Mouse (Mus musculus) layer of hippocampus, postnatal 10 days (tissue): ENCODE measurements around the gene Reck. TPM values are rescaled to one million over a fixed set of nuclear protein-coding genes. Genes with fewer than 3 reads are reported as not detected.

Source experiments
- DNase-seq, 2 experiments: peaks; one replicate each; pipeline ENCODE4 v3.0.0; 2021; ENCODE audit warnings: low spot score in 2 of 2
- long read RNA-seq: library from polyadenylated mRNA; stranded (forward); transcript quantifications from one replicate; pipeline ENCODE4 v2.0.0, GENCODE M21; 2023
- total RNA-seq, 2 experiments: library from RNA; stranded (reverse); gene quantifications; 2 replicates each; pipeline ENCODE4 v1.2.3; 2021

Gene Reck
- 1 to 10 TPM; 5.0 to 7.2 TPM for total RNA-seq
- long read RNA-seq, partial matches to known transcripts, result 0 of 1 reads
- long read RNA-seq, other reads (novel, unspliced or antisense), result 1 of 1 reads

DNA sequence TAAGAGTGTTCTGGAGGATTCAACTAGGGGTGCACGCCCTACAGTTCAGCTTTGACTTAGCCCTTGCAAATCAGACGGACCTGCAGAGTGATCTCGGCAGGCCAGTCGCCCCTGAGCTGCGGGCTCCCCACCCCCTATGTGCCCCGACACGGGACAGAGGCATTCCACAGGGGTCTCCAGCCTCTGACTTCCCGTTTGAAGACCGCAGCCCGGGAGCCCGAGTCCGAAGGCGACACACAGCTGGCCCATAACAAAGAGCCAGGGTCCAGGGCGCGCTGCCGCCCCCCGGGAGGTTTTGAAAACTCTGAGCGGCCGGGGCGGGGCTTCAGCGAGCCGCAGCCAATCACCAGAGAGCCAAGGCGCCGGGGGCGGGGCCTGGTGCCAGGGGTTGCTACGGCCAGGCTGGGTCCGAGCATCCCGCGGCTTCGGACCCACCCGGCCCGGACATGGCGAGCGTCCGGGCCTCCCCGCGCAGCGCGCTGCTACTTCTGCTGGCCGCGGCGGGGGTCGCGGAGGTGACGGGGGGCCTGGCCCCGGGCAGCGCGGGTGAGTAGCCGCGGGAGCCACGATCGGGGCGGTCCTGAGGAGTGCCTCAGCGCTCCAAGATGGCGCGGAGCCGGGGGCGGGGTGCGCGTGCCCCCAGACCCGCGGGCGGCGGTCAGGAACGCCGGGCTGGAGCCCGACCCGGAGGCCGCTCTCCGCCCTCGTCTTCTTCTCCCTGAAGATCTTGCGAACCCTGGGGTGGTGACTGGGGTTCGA, at the start of gene Reck:
Gene Reck (plus strand): TSS at position 371 of the 759 bp plus-strand sequence.
- DNase-seq, result peak; percentile 80 to 91

DNA sequence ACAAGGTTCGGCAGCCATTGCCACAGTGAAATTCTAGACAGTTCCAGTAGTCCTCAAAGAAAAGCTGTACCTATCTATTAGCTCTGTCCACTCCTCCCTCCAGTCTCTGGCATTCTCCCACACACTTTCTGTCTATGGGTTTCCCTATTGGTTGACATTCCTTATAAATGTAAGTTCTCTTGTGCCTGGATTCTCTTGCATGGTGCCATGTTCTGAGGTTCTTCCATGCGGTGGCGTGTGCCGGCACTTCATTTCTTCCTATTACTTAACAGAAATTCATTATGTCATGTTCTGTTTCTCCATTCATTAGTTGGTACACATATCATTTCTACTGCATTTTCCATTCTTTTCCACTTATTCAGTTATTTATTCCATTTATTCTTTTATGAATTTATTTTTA, 46.5 kb upstream of the Reck start:
- DNase-seq, result no peak

DNA sequence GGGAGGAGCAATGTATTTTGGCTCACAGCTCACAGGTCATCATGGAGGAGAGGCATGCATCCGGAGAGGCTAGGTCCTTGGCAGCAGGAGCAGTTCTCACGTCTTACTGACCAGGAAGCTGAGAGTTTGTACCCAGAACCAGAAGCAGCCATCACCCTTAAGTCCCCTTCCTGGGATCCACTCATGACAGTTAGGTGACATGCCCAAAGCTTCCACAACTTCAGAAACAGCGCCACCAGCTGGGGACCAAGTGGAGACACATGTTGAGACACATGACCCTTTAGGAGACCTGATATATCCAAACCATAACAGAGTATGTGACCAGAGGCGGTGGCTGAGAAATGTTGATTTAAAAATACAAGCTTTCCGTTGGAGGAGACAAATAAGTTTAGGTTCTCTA, 43.3 kb upstream of the Reck start:
- no peak for DNase-seq

DNA sequence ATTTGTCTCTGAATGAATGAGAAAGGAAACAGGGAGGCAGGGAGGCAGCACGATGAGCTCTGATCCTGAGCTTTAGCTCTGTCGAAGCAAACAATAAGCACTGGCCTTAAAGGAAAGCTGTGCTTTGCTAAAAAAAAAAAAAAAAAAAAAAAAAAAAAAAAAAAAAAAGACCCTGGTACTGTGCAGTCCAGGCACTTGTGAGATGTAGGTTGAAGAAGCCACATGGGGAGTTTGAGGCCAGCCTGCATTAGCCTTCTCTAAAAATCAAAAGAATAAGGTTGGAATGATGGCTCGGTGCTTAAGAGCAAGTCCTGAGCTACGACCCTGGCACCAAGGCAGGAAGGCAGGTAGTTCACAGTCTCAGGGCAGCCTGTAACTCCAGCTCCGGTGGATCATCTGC, 41.6 kb upstream of the Reck start:
- DNase-seq, result no peak

DNA sequence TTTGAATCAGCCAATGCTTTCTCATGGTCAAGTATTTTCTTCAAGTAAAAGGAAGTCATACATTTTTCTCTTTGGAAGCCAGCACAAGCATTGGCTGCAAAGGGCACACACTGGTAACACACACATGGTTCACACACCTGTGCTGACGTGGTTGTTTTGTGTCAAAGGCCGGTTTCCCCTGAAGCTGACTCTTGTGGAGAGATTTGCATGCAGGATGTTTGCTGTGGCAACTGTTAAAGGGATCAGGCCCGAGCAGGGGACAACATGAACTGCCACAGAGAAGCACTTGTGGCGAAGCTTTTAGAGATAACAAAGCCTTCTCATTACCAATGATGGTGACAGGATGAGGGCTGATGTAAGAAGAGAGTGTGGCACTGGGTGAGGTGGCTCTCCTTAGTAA, 40.6 kb upstream of the Reck start:
- DNase-seq, result no peak

DNA sequence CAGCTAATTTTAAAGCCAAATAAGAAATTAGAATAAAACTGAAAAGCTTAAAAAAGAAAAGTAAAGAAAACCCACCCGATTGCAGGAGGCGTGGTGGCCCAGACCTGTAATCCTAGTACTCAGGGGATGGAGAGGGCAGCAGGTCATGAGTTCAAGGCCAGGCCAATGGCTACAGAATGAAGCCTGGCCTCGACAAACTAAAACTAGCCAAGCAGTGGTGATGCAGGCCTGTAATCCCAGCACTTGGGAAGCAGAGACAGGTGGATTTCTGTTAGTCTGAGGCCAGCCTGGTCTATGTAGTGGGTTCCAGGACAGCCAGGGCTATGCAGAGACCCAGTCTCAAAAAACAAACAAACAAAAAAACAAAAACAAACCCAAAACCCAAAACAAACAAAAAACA, 37.0 kb upstream of the Reck start:
- DNase-seq, result no peak

DNA sequence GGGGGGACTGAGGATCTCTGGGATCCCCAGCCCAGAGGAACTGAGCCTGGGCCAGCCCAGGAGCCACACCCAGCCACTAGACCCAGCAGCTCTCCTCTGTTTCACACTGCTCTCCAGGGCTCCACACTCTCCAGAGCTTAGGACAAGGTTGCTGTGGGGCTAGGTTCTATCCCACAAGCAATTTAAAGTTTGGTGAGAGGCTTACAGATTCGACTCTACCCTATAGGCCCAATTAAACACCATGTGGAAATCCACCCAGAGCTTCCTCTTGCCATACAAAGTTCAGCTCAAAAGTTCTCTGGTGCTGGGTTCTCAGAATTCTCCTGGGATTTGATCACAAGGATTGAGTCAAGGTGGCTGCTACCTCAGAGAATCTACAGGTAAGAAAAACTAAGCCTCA, 35.2 kb upstream of the Reck start, which contains the start of gene Olfr157:
Gene Olfr157 (minus strand): TSS at position 101 of the 400 bp plus-strand sequence.
- no peak for DNase-seq

DNA sequence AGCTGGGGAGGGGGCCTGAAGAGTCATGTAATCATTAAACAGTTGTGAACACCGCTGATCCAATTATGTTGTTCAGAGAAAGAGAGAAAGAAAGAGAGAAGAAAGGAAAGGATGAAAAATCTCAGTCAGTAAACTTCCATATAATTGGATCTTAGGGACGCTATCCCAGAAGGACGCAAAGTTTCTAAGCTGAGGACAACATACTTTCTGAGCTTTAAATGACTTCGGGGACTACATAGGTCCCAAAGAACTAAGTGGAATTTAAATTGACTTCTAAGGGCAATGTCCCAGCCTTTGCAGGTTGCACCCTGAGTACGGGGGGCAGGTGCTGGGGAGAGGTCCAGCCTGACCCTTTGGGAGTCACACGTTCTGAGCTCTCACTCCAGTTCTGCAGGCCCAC, 24.1 kb upstream of the Reck start, which contains the start of gene Olfr155:
Gene Olfr155 (plus strand): TSS at position 301 of the 400 bp plus-strand sequence.
- no peak for DNase-seq

DNA sequence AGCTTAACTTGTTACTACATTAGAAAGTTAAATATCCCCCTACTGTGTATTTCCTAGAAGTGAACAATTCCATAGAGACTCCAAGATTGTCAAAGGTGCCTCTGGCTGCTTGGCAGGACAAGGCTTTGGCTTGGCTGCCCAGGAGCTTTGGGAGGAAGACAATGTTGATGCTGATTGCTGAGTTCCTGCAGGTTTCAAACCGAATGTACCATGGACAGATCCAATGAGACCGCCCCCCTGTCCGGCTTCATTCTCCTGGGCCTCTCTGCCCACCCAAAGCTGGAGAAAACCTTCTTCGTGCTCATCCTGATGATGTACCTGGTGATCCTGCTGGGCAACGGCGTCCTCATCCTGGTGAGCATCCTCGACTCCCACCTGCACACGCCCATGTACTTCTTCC, 21.2 kb upstream of the Reck start:
- DNase-seq, result no peak

DNA sequence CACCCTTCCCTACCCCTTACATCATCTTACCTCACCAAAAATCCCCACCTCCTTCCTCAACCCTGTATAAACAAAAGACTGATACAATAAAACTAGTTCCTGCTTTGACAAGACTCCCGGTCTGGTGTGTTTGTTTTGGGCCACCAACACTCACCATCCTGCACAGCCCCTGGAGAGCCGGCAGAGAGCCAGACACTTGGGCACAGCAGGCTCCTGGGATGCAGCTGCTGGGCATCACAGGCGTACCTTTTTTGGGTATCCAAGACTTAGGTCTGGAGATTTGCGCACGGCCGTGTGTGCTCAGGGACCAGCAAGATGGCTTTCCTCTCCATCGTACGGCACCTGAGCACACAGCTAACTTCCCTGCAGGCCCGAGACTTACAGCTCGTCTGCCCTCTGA, 15.4 kb upstream of the Reck start:
- no peak for DNase-seq

DNA sequence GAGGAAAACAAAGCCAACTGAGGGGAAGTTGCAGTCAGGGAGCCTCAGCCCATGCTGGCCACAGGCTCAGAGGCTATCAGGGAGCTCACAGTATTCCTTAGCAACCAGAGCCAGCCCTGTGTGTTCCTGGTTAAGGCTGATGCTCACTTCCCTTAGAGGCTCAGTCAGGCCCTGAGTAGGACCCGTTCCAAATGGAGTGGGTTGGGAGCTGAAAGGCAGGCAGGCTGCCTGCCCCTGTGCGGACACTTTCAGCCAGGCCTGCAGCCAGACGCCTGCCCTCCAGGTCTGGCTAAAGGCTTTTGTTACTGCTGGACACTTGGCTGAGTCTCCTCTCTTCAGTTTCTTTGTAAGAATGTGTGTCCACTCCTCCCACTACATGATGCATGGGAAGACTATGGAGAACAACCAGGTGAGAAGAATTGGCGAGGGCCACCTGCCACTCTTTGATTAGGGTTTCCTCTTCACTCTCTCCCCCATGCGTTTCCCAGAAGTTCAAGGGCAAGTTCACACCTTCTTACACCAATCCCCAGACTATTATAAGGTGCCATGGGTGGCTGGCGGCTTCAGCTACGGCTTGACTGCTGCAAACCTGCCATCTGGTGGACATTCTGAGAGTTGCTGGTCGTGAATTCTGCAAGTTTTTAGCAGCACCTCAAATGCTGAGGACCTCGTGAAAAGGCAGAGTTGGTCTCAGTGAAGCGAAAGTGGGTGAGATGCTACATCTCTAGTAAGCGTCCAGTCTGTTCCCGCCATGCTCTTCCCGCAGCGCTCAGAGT, 14.4 kb upstream of the Reck start:
- DNase-seq, result peak; percentile 80 to 82

DNA sequence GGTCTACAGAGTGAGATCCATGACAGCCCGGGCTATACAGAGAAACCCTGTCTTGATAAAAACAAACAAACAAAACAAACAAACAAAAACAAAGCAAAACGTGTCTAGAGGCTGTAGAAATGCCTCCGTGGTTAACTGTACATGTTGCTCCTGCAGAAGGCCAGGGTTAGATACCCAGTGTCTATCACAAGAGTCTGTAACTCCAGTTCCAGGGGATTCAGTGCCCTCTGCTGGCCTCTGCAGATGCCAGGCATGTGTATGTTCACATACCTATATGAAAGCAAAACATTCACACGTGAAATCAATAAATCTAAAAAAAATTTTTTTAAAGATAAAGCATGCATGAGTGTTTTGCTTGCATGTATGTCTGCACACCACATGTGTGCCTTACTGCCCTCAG, 12.0 kb upstream of the Reck start:
- DNase-seq, result no peak

DNA sequence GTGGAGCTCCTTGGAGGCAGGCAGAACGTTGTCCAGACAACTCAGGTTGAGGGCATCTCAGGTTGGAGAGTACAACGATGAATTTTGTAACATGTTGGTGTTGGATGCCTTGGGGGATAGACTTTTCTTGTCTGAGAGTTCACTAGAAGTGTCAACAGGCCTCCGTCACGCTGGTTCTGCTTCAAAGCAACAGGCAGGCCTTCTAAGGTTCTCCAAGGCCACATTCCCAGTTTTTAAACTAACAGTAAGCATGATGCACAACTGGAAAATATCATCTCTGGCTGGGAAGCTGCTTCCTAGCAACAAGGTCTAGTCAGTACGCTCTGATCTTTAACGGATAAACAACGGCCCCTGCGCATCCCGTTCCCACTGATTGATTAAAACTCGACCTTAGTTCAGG, 5.5 kb upstream of the Reck start:
- no peak for DNase-seq

DNA sequence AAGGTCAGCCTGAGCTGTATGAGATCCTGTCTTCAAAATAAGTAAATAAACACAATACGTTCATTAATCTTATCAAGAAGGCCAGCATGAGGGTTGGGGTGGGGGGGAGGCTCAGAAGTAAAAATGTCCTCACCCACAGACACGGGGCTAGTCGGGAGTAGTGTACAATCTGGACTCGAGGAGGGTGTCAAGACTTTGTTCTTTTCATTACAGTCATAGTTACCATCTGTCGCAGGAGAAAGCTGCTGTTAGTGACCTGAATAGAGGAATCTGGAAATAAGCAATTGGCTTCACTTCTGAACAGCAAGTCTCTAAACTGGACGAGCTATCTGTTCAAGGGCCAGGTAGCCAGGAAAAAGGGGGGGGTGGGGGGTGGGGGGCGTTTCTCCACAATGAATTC, 829 bp upstream of the Reck start:
- no peak for DNase-seq

DNA sequence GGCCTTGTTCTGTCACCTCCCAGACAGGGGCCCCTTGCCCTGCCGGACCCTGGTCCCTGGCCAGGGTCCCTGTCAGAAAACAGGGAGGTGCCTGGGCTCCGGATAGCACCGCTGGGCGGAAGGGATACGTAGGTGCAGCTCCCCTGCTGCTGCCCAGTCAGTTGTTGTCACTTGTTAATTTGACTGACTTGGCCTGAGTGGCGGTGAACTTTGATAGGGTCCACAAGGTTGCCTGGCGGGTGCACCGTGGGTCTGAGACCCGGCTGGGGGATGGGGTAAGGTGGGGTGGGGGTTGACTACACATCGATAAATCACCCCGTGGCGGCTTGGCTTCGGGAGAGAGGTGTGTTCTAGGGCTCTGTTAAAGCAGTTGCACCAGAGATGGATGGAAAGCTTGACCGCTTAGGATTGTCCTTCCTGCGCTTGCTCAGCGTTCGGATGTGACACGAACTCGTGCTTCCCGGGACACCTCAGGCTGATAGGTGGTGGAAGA, 635 bp downstream of the Reck start:
- DNase-seq, result peak in 1 of 2 experiments; percentile 27

DNA sequence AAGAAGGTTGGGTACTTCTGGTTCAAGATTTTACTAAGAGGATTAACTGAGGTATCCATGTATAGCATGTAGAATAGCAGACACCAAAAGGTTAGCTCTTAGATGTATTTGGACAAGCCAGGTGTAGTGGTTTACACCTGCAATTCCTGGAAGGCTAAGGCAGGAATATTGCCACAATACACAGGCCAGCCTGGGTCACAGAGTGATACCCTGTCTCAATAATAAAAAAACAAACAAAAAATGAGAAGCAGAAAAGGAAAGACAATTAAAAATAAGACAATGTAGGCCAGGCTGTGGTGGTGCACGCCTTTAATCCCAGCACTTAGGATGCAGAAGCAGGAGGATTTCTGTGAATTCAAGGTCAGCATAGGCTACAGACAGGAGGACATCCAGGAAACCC, 1.9 kb downstream of the Reck start:
- DNase-seq, result no peak

DNA sequence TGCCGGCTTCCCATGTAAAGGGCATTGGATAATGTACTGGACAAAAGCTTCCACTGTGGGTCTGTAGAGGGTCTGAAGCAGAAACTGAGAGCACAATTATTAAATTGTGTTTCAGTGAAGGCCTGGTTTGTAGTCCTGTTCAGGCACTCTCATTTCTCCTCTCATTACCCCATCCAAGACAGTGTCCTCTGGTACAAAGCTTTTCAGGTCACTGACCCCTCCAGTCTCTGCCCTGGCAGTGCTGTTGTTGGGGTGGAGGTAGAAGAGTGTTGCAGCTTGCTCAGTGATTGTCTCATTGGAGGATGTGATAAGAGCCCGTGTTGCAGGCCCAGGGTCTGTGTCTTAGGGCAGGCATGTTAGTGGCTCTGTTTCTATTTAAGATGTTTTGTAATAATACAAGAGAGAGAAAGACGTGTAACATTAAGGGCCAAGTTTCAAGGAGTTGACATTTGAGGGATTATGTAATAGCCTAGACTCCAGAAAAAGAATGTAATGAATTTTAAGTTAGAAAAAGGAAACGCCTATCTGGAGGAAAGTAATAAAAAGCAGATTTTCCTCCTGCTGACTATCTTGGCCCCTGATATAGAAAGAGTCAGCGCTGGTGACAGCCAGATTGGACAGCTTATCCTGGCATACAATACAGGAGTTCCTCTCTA, 2.9 kb downstream of the Reck start:
- no peak for DNase-seq

DNA sequence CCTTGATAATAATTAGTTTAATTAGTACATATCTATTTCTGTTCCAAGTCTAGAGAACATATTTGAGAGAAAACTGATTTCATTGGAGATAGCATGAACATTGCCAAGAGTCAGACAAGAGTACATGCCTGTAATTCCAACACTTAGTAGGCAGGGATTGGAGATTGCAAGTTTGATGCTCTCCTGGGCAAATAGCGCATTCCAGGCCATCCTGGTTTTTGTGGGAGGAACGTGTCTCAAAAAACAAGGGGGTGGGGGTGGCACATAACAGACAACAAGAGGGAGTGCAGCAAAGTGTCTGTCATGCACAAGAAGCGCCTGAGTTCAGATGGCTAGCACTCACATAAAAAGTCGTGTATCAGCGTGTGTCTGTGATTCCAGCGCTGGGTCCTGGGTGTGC, 4.2 kb downstream of the Reck start:
- DNase-seq, result no peak

DNA sequence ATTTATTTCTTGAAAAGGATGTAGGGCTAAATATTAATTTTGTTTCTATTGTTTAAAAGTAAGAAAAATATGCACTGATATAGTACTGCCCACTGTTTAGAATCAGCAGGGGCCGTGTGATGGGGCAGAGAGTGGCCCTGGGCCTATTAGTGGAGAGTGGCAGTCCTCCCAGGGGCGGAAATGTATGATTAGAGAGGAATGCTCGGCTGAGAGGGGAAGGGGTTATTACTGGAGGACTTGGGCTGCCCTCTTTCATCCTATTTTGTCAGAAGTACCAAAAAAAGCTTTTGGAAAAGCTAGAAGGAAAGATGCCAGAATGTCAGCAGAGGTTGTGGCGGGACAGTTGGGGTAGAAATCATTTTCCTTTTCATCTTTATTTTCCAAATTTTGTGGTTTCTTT, 8.9 kb downstream of the Reck start:
- no peak for DNase-seq

DNA sequence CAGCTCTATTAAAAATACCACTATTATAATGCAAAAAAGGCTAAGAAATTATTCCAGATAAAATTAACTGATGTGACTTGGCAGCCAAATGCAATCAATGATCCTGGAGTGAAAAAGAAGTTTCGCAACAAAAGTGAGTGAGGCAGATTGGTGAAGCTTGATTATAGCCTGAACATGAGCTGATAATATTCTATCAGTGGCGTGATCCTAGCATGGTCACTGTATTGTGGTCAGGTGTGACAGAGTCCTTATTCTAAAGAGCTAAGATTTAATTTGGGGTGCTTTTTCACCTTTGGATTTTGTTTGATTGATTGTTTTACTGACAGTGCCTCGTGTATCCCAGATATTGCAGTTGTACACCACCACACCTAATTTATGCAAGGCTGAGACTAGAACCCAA, 15.9 kb downstream of the Reck start:
- DNase-seq, result no peak

DNA sequence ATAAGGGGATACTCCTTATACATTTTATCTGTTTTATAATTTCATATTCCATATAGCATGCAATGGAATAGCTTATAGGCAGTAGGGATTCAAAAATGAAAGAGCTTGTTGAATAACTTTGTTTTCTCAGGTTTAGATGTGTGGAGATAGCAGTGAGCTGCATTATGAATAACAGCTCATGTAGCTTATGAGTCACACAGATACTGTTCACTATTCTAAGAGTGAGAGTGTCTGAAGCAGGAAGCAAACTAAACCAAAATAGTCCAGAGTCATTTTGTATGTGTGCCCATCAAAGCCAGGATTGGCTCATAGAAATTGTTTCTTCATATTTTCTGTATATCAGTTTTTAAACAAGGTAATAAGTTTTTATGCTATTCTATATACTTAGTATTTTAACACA, 21.9 kb downstream of the Reck start:
- no peak for DNase-seq

DNA sequence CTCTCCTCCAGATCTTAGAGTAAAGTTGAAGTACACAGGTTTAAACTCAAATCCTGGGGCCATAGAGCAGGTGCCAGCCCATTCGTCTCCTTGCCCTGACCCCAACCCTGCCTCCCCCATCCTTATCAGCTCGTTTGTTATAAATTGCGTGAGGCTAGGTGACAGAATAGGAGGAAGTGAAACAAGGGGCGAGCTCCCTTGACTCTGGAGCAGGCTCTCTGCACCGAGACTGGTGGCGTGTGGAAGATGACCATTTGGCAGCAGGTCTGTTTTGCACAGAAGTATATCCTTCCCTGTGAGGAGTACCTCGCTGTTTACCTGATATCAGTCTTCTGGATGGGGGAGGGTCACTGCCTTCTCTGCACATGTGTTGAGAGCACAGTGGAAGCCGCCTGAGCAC, 23.9 kb downstream of the Reck start:
- no peak for DNase-seq
